Mouse (Mus musculus) gastrocnemius, adult 2 months (tissue): ENCODE results near the gene Tcf12. TPM values are rescaled to one million over a fixed set of nuclear protein-coding genes. Genes with fewer than 3 reads are reported as not detected.
A peak's percentile ranks its signal among the peaks of the same experiment; 100 is the strongest.

Experiments used
- DNase-seq: peaks from one replicate; pipeline ENCODE4 v3.0.0; 2022
- H3K27ac ChIP-seq: fragments of 200-600 bp; 2 replicates; pipeline ENCODE4 v1.8.1; 2022; ENCODE audit warnings: mild to moderate bottlenecking
- H3K4me3 ChIP-seq: fragments of 200-600 bp; 2 replicates; pipeline ENCODE4 v1.8.1; 2022; ENCODE audit warnings: mild to moderate bottlenecking, moderate library complexity
- CTCF ChIP-seq: fragments of 200-600 bp; IDR thresholded peaks from 2 replicates; pipeline ENCODE4 v1.8.1; 2022; ENCODE audit warnings: antibody characterized with exemption, mild to moderate bottlenecking, moderate library complexity
- intact Hi-C: fragments of 180-260 bp; cut with DNase I; formaldehyde crosslinking; loops from one replicate; pipeline ENCODE4 v1.15.1; 2025
- total RNA-seq, 2 experiments: library from RNA; stranded (reverse); gene quantifications; 2 replicates each; pipeline ENCODE4 v1.2.3; 2021

Tcf12 gene
- total RNA-seq, 2 experiments from 2014 or later, result 24.3 to 32.1 TPM

- no peak for DNase-seq
- TF ChIP-seq CTCF, result no peak
- intact Hi-C loops, result no loop called here
- Histone ChIP-seq H3K4me3 (no peak overlapping the region), H3K27ac (no peak overlapping the region)
Measured at GRCm38 (mm10) chr9:71930431-71931357, 181.0 kb downstream of the Tcf12 start.

GRCm38 (mm10) chr9:71916662-71916953, 195.1 kb downstream of the Tcf12 start:
- TF ChIP-seq CTCF, result no peak
- intact Hi-C loops, result no loop called here
- no peak overlapping the region for H3K27ac ChIP-seq

GRCm38 (mm10) chr9:71915871-71916661, 195.6 kb downstream of the Tcf12 start:
- peak; percentile 33 for DNase-seq
- intact Hi-C loops, result no loop called here
- no peak overlapping the region for H3K27ac ChIP-seq
- H3K4me3 ChIP-seq, result no peak overlapping the region
- TF ChIP-seq CTCF, result no peak

More at GRCm38 (mm10) chr9:71916662-71916953, 195.1 kb downstream of the Tcf12 start:
- no peak for DNase-seq
- H3K4me3 ChIP-seq, result no peak overlapping the region

GRCm38 (mm10) chr9:71906522-71906921, 205.1 kb downstream of the Tcf12 start:
- no peak for TF ChIP-seq CTCF

GRCm38 (mm10) chr9:71898852-71899251, 212.8 kb downstream of the Tcf12 start:
- intact Hi-C loops, result no loop called here
- no peak overlapping the region for H3K27ac ChIP-seq
- no peak for TF ChIP-seq CTCF
- no peak overlapping the region for H3K4me3 ChIP-seq
- no peak for DNase-seq

More at GRCm38 (mm10) chr9:71906522-71906921, 205.1 kb downstream of the Tcf12 start:
- intact Hi-C loops, result no loop called here
- Histone ChIP-seq H3K4me3 (no peak overlapping the region), H3K27ac (no peak overlapping the region)
- DNase-seq, result no peak

GRCm38 (mm10) chr9:71897399-71897798, 214.3 kb downstream of the Tcf12 start:
- intact Hi-C loops, result no loop called here
- no peak for DNase-seq
- Histone ChIP-seq H3K27ac (peak overlapping the region; percentile 71), H3K4me3 (no peak overlapping the region)
- TF ChIP-seq CTCF, result no peak

GRCm38 (mm10) chr9:71895931-71896724, 215.5 kb downstream of the Tcf12 start:
- TF ChIP-seq CTCF, result no peak
- peak overlapping the region; percentile 71 for H3K27ac ChIP-seq
- DNase-seq, result no peak
- intact Hi-C loops, result no loop called here
- H3K4me3 ChIP-seq, result peak overlapping the region; percentile 53

GRCm38 (mm10) chr9:71895291-71895690, 216.4 kb downstream of the Tcf12 start:
- peak overlapping the region; percentile 71 for H3K27ac ChIP-seq
- intact Hi-C loops, result no loop called here
- TF ChIP-seq CTCF, result no peak
- DNase-seq, result no peak
- H3K4me3 ChIP-seq, result peak overlapping the region; percentile 53

GRCm38 (mm10) chr9:71894943-71895286, 216.8 kb downstream of the Tcf12 start:
- intact Hi-C loops, result no loop called here
- DNase-seq, result no peak
- TF ChIP-seq CTCF, result no peak
- Histone ChIP-seq H3K4me3 (peak overlapping the region; percentile 53), H3K27ac (peak overlapping the region; percentile 71)

GRCm38 (mm10) chr9:71894246-71894942, 217.3 kb downstream of the Tcf12 start:
- intact Hi-C loops, result no loop called here
- Histone ChIP-seq H3K27ac (peak overlapping the region; percentile 71), H3K4me3 (peak overlapping the region; percentile 53)
- TF ChIP-seq CTCF, result no peak
- no peak for DNase-seq

- no peak for TF ChIP-seq CTCF
- Histone ChIP-seq H3K27ac (peak overlapping the region; percentile 48; the same call in 1 of the 2 replicates), H3K4me3 (no peak overlapping the region)
- DNase-seq, result peak; percentile 32
- intact Hi-C loops, result no loop called here
Measured at GRCm38 (mm10) chr9:71888450-71888849, 223.2 kb downstream of the Tcf12 start.

GRCm38 (mm10) chr9:71880629-71881028, 231.0 kb downstream of the Tcf12 start:
- Histone ChIP-seq H3K4me3 (no peak overlapping the region), H3K27ac (no peak overlapping the region)
- DNase-seq, result no peak
- TF ChIP-seq CTCF, result no peak
- intact Hi-C loops, result no loop called here
